Mouse (Mus musculus) natural killer cell, adult 2 months (primary cell): Measurements from ENCODE around the gene Nap1l5.

ENCODE experiments used
- DNase-seq, 2 experiments: peaks; one replicate each; pipeline ENCODE4 v3.0.0; 2022; ENCODE audit warnings: low spot score in 2 of 2

The Nap1l5 gene

DNA sequence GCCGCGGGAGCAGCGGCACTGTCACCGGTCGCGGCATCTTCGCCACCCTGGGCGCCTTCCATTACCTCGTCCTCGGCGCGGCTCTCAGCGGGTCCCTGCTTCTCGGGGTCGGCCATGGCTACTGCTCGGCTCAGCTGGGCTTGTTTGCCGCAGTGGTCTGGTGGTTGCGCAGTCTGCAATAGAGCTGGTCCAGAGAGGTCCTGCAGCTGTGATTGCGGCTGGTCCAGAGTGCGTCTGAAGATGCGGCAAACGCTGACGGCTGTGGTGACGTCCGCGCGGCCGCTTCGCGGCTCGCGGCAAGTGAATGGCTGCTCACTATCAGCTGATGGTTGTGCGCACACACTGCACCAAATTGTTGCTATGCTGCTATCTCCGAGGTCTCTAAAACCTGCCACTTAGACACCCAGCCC is at the start of gene Nap1l5:
Gene Nap1l5, minus strand, starts transcription at position 225 of the 410 bp plus-strand sequence.
- no peak for DNase-seq

DNA sequence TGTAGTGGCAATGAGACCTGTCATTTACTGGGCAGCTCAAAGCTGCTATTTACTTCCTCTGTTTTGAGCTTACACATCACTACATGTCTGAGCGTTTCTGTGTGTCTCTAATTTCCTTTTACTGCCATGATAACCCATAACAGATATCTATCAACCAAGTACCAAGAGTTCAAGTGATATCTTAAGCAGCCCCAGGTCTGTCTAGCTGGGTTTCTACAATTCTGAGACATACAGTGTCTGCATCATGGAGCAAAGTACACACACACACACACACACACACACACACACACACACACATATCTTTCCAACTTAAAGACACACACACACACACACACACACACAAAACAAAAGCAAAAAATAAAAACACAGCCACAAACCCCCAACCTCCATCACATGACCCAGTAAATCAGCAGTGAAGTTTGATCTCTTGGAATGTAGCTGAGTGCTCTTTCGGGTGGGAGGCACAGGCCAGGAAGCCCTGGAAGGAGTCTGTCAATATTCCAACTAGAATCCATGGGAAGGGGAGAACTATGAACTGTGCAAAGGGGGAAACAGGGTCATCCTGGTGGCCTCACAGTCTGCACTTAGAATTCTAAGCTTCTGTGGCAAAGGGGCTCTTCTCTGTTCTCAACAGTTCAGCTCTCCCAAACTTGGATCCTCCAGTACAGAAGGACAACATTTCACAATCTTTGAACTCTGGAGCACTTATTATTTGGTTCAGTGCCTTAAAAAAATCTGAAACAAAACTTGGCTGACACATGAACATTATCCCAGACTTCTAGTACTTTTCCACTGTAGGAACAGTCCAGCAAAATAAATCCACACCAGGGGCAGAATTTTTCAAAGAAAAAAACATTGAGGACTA is 44.5 kb upstream of the Nap1l5 start:
- DNase-seq: no peak

DNA sequence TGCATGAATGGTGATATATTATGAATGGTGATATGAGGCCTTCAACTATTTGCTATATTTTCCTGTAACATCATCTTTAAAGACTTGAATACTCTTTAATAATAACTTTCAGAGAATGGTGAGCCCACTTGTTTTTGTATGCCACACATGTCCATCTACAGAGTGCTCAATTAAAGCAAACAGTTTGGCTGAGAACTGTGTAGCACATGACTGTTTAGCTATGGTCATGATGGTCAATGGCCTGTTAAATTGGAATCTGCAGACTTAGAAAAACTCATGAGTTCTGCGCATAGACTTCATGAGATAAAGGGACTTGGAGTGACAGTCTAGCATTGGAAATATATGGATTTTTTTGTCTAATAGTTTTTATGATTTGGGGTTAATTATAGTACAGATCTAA is 43.5 kb upstream of the Nap1l5 start:
- no peak for DNase-seq

DNA sequence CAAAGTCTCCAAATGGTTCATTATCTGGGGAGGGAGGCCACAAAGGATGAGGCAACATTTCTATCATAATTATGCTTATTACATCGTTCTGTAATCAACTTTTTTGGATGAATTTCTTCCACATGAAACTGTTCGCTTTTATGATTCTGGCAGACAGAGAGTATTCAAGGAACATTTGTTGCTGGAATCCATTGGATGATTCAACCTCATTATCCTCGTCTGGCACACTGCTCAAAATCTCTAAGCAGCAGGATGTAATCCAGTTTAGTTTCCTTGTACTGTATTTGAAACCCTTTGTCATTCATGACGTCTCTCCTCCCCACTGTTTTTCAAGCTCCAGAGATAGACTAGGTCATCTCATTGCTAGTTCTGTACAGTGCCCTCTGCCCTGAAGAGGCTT is 40.0 kb upstream of the Nap1l5 start:
- DNase-seq: no peak

DNA sequence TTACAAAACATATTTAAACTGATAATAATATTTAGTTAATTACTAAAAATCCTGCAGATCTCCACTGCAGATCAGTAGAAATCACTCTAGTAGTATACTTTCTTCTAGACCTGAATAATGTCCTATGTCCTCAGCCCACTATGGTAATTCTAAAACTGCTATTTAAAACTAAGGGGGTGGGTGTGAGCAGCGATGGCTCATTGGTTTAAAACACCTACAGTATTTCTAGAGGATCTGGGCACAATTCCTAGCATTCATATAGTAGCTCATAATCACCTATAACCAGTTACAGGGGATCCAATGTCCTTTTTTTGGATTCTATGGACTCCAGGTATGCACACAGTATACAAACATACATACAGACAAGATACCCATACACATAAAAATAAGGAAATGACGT is 39.4 kb upstream of the Nap1l5 start:
- no peak for DNase-seq

DNA sequence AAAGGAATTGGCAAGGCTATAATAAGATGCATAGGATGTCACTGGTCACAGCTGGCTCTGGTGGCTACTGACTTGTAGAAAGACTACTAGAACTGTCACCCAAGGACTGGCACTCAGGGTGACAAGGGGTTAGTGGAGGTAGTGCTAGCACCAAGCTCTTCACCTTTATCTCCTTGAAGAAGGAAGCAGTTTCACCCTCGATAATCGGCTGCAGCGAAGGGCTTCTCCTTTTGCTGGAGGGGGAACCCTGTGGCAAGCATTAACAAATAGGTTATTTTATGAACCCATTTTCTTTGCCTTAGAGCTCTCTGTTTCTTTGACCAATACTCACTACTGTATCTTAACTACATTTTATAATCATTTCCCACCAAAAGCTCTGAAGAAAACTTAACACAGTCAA is 37.1 kb upstream of the Nap1l5 start:
- DNase-seq: no peak

DNA sequence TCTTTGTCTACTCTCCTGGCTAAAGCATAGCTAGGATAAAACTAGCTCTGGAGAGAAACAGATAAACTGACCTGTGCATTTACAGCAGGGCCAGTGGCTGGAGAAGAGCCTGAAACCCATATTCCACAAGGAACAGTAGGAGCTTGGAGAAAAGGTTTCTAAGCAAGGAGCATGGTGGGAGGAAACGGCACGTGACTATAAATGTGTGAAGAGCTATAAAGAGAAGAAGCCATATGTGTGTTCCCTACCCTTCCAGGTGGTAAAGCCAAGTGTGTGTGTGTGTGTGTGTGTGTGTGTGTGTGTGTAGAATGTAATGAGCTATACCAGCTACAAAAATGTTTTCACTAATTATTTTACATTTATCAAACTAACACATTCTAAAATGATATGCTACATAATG is 35.4 kb upstream of the Nap1l5 start:
- no peak for DNase-seq

DNA sequence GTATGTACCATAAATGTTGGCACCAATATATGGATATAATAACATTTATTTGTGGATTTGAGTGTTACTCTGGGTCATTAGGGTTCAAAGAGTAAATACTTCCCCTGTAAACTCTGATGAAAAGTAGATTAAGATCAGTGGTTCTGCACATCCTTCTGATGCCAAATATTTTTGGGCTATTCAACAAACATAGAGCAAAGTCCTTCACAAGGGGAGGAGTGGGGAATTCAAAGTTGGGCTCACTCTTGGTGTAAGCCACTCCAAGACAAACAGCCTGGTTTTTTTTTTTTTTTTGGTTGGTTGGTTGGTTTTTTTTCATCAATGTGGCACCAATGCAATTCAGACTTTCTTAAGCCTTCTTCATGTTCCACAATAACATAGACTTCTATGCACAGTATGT is 30.9 kb upstream of the Nap1l5 start:
- DNase-seq: no peak

DNA sequence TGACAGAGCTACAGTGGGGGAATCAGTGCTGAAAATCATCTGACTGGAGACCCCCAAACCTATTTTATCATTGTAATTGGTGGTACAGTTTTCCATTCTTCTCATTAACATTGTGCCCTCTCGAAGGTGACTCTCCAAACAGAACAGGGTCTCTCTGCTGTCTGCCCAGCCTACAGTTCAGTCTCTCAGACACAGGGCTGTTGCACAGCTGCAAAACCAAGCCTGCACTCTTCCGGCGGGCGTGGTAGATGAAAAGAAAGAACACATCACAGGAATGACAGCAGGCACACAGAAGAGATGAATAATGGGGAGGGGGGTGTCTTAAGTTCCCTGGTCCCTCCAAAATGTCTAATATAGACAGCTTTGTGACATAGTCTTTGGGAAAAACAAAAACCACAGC is 27.3 kb upstream of the Nap1l5 start:
- no peak for DNase-seq

DNA sequence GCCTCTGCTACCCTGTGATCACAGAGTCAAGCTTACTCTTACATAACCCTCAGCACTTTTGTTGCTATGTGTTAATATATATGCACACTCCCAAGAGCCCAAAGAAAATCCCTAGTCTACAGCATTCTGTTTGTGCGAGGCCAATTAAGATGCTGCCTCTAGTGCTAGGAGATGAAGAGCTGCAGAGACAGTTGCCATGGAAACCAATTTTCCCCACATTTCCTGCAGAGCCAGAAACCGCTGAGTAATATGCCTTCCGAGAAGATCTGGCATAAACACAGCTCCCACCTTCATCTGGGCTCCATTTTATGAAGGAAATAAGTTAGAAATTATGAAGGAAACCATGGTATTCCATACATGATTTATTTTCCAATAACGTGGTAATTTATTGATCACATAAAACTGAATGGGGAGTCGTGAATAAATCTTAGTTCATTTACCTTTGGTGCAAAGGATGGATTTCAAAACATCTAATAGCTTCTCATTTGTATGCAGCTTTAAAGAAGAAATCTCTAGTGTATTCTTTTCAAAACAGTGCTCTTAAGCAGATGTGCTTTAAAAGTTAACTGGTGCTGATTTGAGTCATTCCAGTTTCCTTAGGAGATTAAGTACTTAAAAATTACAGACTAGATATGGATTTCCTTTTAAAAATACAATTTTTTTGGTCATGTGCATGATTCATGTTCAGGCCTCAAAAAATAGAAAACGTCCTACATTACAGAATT is 26.5 kb upstream of the Nap1l5 start:
- DNase-seq: no peak

DNA sequence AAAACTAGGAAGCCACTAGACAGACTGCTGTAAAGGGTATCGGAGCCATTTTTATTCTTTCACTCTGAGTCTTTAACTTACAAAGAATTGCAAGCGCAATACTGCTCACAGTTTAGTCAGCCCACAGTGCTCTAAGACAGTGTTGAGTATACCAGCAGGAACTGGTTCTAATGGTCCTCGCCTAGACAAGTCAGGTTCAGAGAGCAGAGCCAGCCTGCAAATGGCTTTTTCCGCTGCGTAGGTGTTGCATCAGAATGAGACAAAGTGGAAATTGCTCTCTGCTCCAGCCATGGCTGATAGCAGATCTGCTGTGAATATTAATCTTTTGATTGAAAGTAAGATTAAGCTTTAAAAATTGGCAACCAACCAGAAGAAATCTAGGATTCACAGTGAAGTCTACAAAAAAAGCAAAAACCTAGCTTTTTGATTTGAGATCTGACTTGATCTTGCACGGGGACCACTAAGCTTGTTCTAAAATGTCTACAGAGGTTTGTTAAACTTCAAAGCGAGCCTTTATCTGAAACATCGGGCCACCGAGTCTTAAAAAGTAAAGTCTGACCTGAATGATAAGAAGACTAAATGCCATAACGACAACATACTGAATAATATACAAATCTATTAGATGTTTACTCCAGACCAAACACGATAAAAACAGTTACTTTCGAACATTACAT is 25.8 kb upstream of the Nap1l5 start:
- DNase-seq: no peak

DNA sequence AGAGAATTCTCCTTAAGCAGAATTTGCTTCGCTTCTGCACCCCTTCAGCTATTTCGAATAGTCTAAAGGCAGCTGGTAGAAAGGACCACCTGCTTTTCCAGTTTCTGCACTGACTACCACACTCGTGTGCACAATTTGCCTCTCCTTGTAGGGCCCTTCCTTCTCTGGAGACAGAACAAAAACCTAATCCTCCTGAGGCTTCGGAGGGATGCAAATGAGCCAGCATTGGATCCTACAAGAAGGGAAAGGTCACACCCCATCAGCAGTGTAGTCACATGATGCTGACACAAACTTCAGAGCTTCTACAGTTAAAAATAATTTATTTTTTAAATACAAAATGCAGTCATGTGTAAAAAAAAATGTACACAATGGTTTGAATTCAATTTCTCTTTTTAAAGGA is 24.3 kb upstream of the Nap1l5 start:
- DNase-seq: no peak

DNA sequence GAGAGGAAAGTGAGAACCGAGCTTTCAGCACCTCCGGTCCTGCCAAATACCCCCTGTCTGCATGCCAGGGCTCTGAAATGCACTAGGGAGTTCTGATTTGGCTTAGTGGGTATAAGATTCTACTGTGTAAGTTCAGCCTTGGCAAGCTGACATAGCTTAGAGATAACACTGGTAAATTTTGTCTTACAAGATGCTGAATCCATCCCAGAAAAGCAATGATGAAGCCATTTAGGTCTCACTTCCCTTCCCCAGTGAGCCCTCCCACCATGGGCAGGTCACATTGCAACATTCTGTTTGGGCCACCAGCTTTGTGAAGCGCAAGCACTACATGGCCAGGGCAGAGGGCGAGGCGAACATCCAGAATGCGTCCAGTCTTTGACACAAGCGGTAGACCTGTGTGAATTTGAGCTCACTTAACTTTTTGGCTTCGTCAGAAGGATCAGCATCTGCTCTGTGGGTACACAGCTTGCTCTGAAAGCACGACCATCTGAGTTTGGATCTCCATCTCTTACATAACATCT is 23.1 kb upstream of the Nap1l5 start:
- DNase-seq: no peak

DNA sequence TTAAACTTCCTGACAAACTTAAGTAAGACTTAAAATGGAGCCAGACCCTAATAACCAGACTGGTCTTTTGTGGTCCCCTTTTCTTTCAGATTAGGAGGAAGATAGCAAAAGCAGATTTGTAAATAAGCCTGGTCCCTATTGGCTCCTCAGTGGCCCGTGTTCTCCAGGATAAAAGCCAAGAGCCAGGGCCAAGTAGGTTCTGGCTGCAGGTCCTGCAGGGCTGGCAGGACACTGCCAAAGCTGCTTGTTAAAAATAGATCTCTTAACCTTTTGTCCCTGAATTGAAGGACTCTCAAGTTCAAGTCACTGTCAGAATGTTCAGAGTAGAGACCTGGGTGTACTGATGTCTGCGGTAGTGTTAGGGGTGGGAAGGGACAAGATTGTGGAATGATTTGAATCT is 21.0 kb upstream of the Nap1l5 start:
- DNase-seq: no peak

DNA sequence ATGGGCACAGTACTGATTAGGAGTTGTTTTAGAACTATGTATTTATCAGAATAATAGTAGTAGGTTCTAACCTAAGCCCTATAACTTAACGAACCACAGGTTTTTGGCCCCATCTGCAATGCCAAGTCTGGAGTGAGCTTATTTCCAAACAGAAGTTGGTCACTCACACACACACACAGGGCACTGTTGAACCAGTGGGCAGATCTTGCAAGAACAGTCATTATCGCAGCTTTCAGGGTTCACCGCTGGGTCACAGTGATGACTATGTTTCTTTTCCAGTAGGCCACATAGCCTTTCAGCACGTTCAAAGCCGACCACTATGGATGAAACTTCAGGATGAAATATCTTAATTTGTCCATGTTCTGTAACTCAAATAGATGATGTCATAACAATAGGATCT is 15.6 kb upstream of the Nap1l5 start:
- no peak for DNase-seq

DNA sequence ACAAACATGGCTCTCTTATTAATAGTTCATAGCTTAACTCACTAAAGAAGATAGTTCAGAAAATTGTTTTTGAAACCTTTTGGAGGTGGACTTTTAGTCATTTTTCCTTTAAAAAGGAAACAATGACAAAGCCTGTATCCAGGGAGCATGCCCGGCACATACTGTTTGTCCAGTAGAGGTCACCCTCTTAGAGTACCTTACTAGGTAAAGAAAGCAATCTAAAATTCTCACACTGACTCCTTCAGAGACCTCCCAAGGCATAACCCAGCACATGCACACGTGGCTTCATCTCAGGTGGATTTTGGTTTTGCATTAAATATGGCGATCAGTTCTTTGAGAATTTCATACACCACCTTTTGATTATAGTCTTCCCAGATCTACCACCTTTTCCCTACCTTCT is 14.7 kb upstream of the Nap1l5 start:
- DNase-seq: no peak

DNA sequence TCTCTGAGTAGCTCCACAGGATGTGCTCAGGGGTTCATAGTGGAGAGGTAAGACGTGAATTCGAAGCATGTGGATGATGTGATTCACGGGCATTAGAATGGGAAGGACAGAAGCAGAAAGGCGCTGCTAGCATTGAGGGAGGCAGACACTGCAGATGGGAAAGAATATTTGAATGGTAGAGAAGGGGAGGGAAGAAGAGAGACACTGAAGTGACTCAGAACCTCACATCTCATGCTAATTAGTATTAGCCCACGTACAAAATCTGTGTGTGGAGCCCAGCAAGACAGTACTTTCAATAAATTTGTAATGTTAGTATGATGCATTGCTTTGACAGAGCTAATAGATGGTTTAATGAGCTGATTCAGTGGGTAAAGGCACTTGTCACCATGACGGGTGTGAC is 13.9 kb upstream of the Nap1l5 start:
- no peak for DNase-seq

DNA sequence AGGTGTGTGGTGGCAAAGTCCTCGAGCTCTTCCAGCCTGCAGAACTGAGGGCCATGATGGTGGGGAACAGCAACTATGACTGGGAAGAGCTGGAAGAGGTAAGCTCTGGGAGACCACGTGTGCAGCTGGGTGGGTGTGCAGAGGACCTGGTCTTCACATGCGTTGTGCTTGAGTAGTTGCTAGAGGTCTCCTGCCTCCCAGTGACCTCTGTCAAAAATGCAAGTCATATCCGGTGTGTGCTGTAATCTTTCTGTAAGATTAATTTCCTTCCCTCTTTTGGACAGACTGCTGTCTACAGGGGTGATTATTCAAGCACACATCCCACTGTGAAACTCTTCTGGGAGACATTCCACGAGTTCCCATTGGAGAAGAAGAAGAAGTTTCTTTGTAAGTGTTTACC is 9.6 kb upstream of the Nap1l5 start:
- no peak for DNase-seq

DNA sequence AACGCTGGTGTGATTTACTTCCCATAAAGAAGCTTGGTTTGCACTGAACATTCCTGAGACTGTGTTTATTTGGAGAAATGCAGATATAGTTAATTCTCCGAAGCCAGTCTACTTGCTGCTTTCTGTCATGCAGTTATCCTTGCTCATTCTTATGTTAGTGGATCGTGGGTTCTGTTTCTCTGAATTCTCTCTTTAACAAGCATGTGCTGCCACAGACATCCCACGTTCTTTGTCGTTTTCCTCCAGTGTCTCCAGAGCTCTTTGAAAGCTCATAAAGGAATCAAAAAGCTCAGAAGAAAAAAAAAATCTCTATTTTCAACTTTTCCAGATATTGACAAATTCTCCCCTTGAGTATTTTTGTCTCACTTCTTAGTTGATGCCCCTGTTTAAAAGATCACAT is 7.1 kb upstream of the Nap1l5 start:
- no peak for DNase-seq

DNA sequence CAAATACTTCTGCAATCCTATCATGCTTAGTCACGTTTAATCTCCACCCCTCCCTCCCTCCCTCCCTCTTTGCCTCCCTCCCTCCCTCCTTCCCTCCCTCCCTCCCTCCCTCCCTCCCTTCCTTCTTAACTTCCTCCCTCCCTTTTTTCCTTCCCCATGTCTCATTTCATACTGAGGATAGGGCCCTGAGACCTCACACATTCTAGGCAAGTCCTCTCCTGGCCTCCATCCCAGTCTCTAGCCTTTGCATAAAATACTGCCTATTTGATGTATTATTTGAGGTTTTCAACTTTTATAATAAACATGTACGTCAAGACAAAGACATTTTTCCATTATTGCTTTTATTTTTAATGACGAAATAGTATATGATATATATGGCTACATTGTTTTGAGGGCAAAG is 6.7 kb upstream of the Nap1l5 start:
- DNase-seq: no peak

DNA sequence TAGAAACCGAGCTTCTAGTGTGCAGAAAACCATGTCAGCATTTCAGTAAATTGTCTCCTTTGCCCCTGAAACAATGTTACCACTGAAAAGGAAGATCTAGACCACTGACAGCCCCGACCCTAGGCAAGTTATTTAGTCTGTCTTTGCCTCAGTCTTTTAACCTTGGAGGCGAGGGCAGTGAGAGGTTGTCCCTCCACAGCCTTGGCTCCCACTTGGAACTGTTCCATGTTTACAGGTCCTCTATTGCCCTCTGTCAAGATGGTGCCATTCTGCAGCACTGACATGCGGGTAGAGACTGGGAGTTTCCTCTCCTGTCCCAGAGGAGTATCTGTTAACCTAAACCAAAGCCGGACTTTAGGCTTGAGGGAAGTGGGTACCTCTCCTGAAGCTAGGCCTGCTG is 6.0 kb upstream of the Nap1l5 start:
- no peak for DNase-seq

DNA sequence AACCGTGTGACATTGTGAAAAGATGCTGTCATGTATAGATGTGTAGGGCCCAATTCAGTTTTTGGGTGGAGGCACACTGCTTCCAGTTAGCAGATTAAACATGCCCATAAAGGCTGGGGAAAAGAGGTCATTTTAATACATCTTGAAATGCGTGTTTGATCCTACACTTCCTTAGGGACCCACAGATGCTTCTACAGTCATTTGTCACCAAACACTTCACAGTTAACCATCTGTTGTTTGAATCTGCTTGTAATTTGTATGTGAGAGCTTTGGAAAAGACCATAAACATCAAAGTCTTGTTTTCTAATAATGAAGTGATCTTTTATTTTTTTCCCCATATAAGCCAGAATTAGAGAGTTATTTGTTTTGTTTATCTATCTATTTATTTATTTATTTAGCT is 915 bp upstream of the Nap1l5 start:
- DNase-seq: no peak

DNA sequence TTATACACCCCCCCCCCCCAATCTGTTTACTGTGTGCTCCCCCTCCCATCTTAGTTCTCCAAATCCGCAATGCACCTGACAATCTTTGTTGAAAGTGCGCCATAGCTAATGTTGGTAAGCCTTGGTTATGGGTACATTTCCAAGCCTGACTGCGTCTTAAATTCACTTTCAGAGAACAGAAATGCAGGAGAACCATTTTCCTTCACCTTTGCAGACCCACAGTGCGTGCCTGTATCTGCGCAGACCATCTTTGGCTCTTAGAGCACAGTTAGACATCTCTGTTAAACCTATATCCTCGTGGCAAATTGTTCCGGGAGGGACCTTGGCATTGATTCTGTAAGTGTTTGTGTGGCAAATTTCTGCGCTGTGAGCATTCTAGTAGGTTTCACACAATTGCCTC is 460 bp upstream of the Nap1l5 start:
- no peak for DNase-seq
